Mouse (Mus musculus) heart, adult 2 months (tissue): ENCODE data around the gene Has1. TPM values are rescaled to one million over a fixed set of nuclear protein-coding genes. Genes with fewer than 3 reads are reported as not detected.

Experiments
- DNase-seq, 2 experiments: peaks; one replicate each; pipeline ENCODE4 v3.0.0; 2021
- H3K27ac ChIP-seq: fragments of 200-600 bp; 2 replicates; pipeline ENCODE4 v1.8.1; 2022
- H3K27me3 ChIP-seq: fragments of 200-500 bp; 2 replicates; pipeline ENCODE4 v1.6.1; 2012; ENCODE audit warnings: mild to moderate bottlenecking, low read length, inconsistent platforms, mixed read lengths; ENCODE audit not compliant: control insufficient read depth, insufficient read depth
- H3K36me3 ChIP-seq: fragments of 200-500 bp; 2 replicates; pipeline ENCODE4 v1.6.1; 2012; ENCODE audit warnings: low read length, inconsistent platforms; ENCODE audit not compliant: control insufficient read depth, insufficient read depth
- H3K4me1 ChIP-seq: fragments of 200-500 bp; 2 replicates; pipeline ENCODE4 v1.6.1; 2011; ENCODE audit warnings: low read length; ENCODE audit not compliant: control insufficient read depth, insufficient read depth
- H3K4me3 ChIP-seq: fragments of 200-600 bp; 2 replicates; pipeline ENCODE4 v1.8.1; 2022
- H3K79me2 ChIP-seq: fragments of 200-500 bp; replicated peaks from 2 replicates; pipeline ENCODE4 v1.6.1; 2012; ENCODE audit warnings: mild to moderate bottlenecking, inconsistent platforms, low read length, moderate library complexity, mixed read lengths; ENCODE audit not compliant: control insufficient read depth, insufficient read depth
- H3K9ac ChIP-seq: fragments of 200-500 bp; 2 replicates; pipeline ENCODE4 v1.6.1; 2012; ENCODE audit warnings: low read depth, mild to moderate bottlenecking, control low read depth, inconsistent platforms, low read length, mixed read lengths
- CTCF ChIP-seq: fragments of 200-600 bp; IDR thresholded peaks from 2 replicates; pipeline ENCODE4 v1.8.1; 2022; ENCODE audit warnings: antibody characterized with exemption, mild to moderate bottlenecking, moderate library complexity
- EP300 ChIP-seq: fragments of 200-500 bp; IDR thresholded peaks from 2 replicates; pipeline ENCODE4 v1.6.1; 2011; ENCODE audit warnings: low read depth, low read length, control low read depth; ENCODE audit not compliant: insufficient read depth
- POLR2A ChIP-seq: fragments of 200-500 bp; IDR thresholded peaks from 2 replicates; pipeline ENCODE4 v1.6.1; 2011; ENCODE audit warnings: mild to moderate bottlenecking, low read depth, low read length, control low read depth; ENCODE audit not compliant: insufficient read depth
- whole genome bisulfite sequencing: fragments of 180-500 bp; shearing (Covaris S2); methylation state at CpG from one replicate; pipeline ENCODE4 v1.1.7; 2018; 5-methylcytosine and 5-hydroxymethylcytosine counted together
- intact Hi-C: fragments of 180-260 bp; cut with DNase I; formaldehyde crosslinking; loops from one replicate; pipeline ENCODE4 v1.15.1; 2025
- polyA plus RNA-seq: library from polyadenylated mRNA; depleted of rRNA; stranded (reverse); fragments of >200 nt; gene quantifications from 2 replicates; pipeline ENCODE4 v1.2.3, GENCODE M21; 2012
- total RNA-seq, 2 experiments: library from RNA; stranded (reverse); gene quantifications; 2 replicates each; pipeline ENCODE4 v1.2.3; 2021

The Has1 gene
- total and polyA plus RNA-seq, 3 experiments, result 0.18 to 0.80 (median 0.25) TPM

DNA sequence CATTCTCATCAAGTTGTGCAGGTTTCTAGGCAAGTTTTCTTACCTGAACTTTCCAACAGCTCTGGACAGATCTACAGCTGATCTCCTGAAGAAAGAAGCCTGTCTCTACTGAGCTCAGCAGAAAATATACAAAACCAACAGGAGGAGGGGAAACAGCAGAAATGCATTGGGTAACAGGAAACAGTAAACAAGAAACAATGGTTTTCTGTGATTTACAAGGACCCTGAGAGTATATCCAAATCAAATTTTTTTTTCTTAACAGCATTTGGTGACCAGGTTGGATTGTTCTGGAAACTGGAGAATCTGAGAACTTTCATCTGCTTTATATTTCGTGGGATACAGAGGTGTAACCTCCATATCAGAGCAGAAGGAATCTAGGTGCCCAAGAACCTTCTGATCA is 28.8 kb upstream of the Has1 start, which contains the start of gene Fpr1:
Gene Fpr1, minus strand, starts transcription at position 101 of the 400 bp plus-strand sequence.
- H3K36me3 ChIP-seq, result no peaks in the 10 kb centered on the region
- H3K9ac ChIP-seq, result no peak within 1 kb of the TSS
- WGBS, result 52% methylated on average over 1 of the region's 1 CpGs
- no peak within 1 kb of the TSS for H3K27ac ChIP-seq
- no peaks in the 10 kb centered on the region for H3K4me1 ChIP-seq
- no peak for DNase-seq
- H3K27me3 ChIP-seq, result no peaks in the 10 kb centered on the region
- intact Hi-C loops, result no loop called here
- no peaks in the 10 kb centered on the region for H3K79me2 ChIP-seq
- TF ChIP-seq EP300 (no peak), CTCF (no peak), POLR2A (no peak)
- no peak within 1 kb of the TSS for H3K4me3 ChIP-seq

DNA sequence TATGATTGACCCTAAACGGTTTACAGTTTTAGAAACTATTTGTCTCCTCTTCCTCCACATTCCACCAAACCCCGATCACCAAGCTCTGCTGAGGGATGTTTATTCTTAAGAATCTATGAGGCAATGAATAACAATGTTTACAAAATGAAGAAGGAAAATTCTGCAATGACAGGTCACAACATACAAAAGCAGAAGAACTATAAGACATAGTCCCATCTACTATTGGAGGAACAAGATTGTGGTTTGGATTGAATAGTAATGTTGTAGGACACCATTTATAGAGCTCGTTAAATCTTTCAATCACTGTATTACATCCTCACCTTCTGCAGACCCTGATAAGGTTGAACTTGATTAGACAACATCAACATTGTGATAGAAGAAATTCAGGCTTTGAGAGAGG is 27.7 kb upstream of the Has1 start:
- no peak for TF ChIP-seq POLR2A
- TF ChIP-seq EP300, result no peak
- no peak for TF ChIP-seq CTCF
- WGBS, result 63% methylated on average over 3 of the region's 3 CpGs
- intact Hi-C loops, result no loop called here

DNA sequence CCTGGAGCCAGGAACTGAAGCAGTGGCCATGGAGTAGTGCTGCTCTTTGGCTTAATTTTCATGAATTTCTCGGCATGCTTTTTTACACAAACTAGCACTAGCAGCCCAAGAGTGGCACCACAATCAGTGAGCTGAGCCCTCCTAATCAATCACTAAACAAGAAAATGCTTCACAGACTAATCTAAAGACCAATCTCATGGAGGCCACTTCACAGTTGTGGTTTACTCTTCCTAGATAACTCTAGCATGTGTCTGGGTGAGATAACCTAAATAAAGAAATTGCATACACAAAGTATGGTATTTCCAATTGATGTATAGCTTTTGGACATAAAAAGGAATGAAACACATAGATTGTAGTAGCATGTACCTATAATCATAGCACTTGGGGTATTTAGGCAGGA is 24.3 kb upstream of the Has1 start:
- DNase-seq, result no peak
- Histone ChIP-seq H3K27ac (no peak overlapping the region), H3K36me3 (no peaks in the 10 kb centered on the region), H3K4me1 (no peaks in the 10 kb centered on the region), H3K27me3 (no peaks in the 10 kb centered on the region), H3K4me3 (no peak overlapping the region), H3K79me2 (no peaks in the 10 kb centered on the region), H3K9ac (no peak overlapping the region)
- TF ChIP-seq POLR2A (no peak), EP300 (no peak), CTCF (no peak)
- 67% methylated on average over 1 of the region's 1 CpGs for WGBS
- intact Hi-C loops, result no loop called here

More for the DNA sequence above, 27.7 kb upstream of the Has1 start:
- Histone ChIP-seq H3K4me3 (no peak overlapping the region), H3K27ac (no peak overlapping the region), H3K9ac (no peak overlapping the region), H3K27me3 (no peaks in the 10 kb centered on the region), H3K36me3 (no peaks in the 10 kb centered on the region), H3K4me1 (no peaks in the 10 kb centered on the region), H3K79me2 (no peaks in the 10 kb centered on the region)
- DNase-seq, result no peak

DNA sequence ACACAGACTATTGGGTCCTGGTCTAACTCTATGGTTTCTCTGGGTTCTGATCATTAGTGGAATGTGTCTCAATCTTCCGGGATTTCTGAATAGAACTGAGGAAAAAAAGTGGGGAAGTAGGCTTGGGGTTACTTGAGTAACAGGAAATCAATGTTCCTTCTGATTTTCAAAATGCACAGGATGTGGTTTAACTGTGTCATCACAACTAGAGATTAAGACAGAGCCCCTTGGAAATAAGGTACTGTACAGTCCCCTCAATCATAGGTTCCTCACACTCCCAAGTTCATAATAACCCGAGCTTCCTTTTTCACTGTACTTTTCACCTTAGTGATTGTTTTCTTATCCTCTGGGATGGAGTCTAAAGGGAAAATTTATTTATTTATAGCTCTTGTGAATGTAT is 16.7 kb upstream of the Has1 start:
- TF ChIP-seq CTCF (no peak), EP300 (no peak), POLR2A (no peak)
- WGBS, result 60% methylated on average over 2 of the region's 2 CpGs
- H3K36me3 ChIP-seq, result no peaks in the 10 kb centered on the region
- no peaks in the 10 kb centered on the region for H3K4me1 ChIP-seq
- H3K27ac ChIP-seq, result no peak overlapping the region
- H3K4me3 ChIP-seq, result no peak overlapping the region
- H3K79me2 ChIP-seq, result no peaks in the 10 kb centered on the region
- intact Hi-C loops, result no loop called here
- no peaks in the 10 kb centered on the region for H3K27me3 ChIP-seq
- no peak overlapping the region for H3K9ac ChIP-seq
- no peak for DNase-seq

DNA sequence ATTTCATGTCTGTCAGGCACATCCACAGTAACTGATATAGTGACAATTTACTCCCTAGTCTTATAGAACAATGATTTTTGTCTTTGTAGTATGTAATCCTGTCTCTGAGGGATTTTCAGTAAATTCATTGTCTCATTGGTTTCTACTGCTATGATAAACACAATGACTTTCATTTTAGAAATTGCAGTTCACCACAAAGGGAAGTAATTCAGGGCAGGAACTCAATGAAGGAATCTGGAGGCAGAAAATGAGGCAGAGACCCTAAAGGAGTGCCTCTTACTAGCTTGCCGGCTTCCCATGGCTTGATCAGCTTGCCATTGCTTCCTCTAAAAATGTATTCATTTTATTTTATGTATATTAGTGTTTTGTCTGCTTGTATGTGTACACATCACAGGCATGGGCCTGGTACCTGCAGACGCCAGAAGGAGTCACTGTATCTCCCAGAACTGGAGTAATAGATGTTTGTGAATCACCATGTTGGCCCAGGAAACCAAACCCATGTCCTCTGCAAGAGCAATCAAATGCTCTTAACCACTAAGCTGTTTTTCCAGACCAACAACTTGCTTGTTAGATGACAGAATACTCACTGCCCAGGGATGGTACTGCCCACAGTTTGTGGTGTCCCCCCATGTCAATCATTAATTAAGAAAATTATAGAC is 16.0 kb upstream of the Has1 start:
- DNase-seq, result no peak
- Histone ChIP-seq H3K9ac (no peak overlapping the region), H3K4me3 (no peak overlapping the region), H3K4me1 (no peaks in the 10 kb centered on the region), H3K36me3 (no peaks in the 10 kb centered on the region), H3K27me3 (no peaks in the 10 kb centered on the region), H3K27ac (no peak overlapping the region), H3K79me2 (no peaks in the 10 kb centered on the region)
- WGBS, result 71% methylated on average over 2 of the region's 2 CpGs
- intact Hi-C loops, result no loop called here
- TF ChIP-seq CTCF (no peak), POLR2A (no peak), EP300 (no peak)

DNA sequence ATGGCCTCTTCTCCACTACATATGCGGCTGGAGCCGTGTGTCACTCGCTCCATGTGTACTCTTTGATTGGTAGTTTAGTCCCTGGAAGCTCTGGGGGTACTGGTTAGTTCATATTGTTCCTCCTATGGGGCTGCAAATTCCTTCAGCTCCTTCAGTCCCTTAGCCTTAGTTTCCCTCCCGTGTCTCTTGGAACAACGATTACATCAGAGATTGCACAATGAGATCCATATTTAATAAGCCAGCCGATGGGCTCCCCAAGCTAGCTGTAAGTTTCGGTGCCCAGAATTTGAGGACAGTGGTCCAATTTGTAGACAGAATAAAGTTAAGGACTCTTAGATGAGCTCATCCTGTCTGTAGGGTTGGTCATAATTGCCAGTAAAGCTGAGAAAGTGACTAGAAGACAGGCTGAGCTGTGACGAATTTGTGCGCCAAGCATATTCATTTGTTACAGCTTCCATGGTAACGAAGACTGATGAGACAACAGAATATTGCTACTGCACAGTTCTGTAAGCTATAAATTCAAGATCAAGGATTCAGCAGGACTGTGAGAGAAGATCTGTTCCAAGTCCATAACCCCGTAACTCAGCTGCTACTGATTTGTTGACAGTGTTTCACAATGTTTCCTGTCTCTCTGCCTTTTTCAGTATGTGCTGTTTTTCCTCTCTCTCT is 11.9 kb upstream of the Has1 start:
- Histone ChIP-seq H3K36me3 (no peaks in the 10 kb centered on the region), H3K79me2 (no peaks in the 10 kb centered on the region), H3K4me1 (no peaks in the 10 kb centered on the region), H3K9ac (no peak overlapping the region), H3K27me3 (no peaks in the 10 kb centered on the region), H3K27ac (no peak overlapping the region), H3K4me3 (no peak overlapping the region)
- DNase-seq, result peak in 1 of 2 experiments; percentile 21
- WGBS, result 73% methylated on average over 11 of the region's 11 CpGs
- TF ChIP-seq POLR2A (no peak), EP300 (no peak), CTCF (no peak)
- intact Hi-C loops, result no loop called here
